In genomic region chr6:114819971-114820481, GRCm38 (mm10) we compare ENCODE assay signal across 10 mouse cellular contexts.
DNase-seq lines count a peak whose midpoint lies in the region; ATAC-seq lines count a peak whose summit lies in the region.
"Had no signal": no experiment of that assay in that cellular context is flagged by ENCODE, and none has a peak within 500 bp of the region (broad histone marks: within the 10 kb centered on the region; RNA-seq: fewer than 3 reads in every experiment).

No protein-coding gene starts in this region.

- no peaks in the 10 kb centered on the region for H3K27me3 ChIP-seq in embryonic facial prominence, embryonic 10.5 days (replicated peaks; ENCODE audit: low read depth, poor library complexity, severe bottlenecking)
- H3K27me3 ChIP-seq: limb, embryonic 12.5 days; stomach, embryonic 15.5 days had no signal

- H3K27ac ChIP-seq in embryonic facial prominence, embryonic 10.5 days (replicated peaks) = peak overlapping the region; percentile 16; the same call in 1 of the 2 replicates
- H3K27ac ChIP-seq: limb, embryonic 12.5 days; stomach, embryonic 15.5 days had no signal

- ATAC-seq in megakaryocyte progenitor cell, adult 5-6 weeks (replicated peaks; ENCODE audit: poor library complexity) = peak; percentile 58

- H3K4me3 ChIP-seq in embryonic facial prominence, embryonic 10.5 days = no peak overlapping the region
- H3K4me3 ChIP-seq: limb, embryonic 12.5 days; stomach, embryonic 15.5 days had no signal

- 0 out of 2 replicates have a peak, but pooled peaks cover 3% of the 10 kb centered on the region for H3K9me3 ChIP-seq in embryonic facial prominence, embryonic 10.5 days
- H3K9me3 ChIP-seq: stomach, embryonic 15.5 days had no signal

- intact Hi-C loops in heart, postnatal 10 days (cut with DNase I) = loop anchor here (2.0 kb wide), 3 partner anchors 49 to 101 kb away; no protein-coding TSS in a partner anchor

- peaks cover 50% of the 10 kb centered on the region for H3K4me1 ChIP-seq in embryonic facial prominence, embryonic 10.5 days

- 69% methylated on average over 9 of the region's 9 CpGs for WGBS in embryonic facial prominence, embryonic 10.5 days

- DNase-seq in kidney, postnatal 10 days = peak; percentile 35
- DNase-seq in kidney, adult 9 months = no peak
- DNase-seq in embryonic facial prominence, embryonic 10.5 days (ENCODE audit: low spot score) = no peak
- DNase-seq in heart, postnatal 10 days = peak; percentile 57 to 61
- DNase-seq in right cerebral cortex, adult 2 months (ENCODE audit: low spot score in 2 of 2) = no peak
- DNase-seq in spleen, adult 18-20 months = no peak
- DNase-seq in gastrocnemius, postnatal 25 days = no peak

- H3K36me3 ChIP-seq in embryonic facial prominence, embryonic 10.5 days (replicated peaks) = no peaks in the 10 kb centered on the region
- H3K36me3 ChIP-seq: limb, embryonic 12.5 days; stomach, embryonic 15.5 days had no signal

Comparison
In these comparisons a context has a peak if more than half of its experiments do, and no peak if none do; other contexts are left out.
1. DNase-seq: peak in kidney, postnatal 10 days (single experiment) and heart, postnatal 10 days (2 of 2); none in kidney, adult 9 months (single experiment), embryonic facial prominence, embryonic 10.5 days (single experiment), right cerebral cortex, adult 2 months (0 of 2), spleen, adult 18-20 months (0 of 2) and gastrocnemius, postnatal 25 days (single experiment).